Mouse (Mus musculus) left cerebral cortex, adult 2 months (tissue): Measurements from ENCODE around the gene Agtpbp1. TPM values are rescaled to one million over a fixed set of nuclear protein-coding genes. Genes with fewer than 3 reads are reported as not detected.

ENCODE experiments used
- DNase-seq, 2 experiments: peaks; one replicate each; pipeline ENCODE4 v3.0.0; 2021 to 2022; ENCODE audit warnings: low spot score in 2 of 2, mixed read lengths in 1 of 2; ENCODE audit errors: extremely low spot score in 1 of 2
- H3K27ac ChIP-seq: fragments of 200-600 bp; 2 replicates; pipeline ENCODE4 v1.8.1; 2022
- H3K4me3 ChIP-seq: fragments of 200-600 bp; 2 replicates; pipeline ENCODE4 v1.8.1; 2022
- CTCF ChIP-seq: fragments of 200-600 bp; IDR thresholded peaks from 2 replicates; pipeline ENCODE4 v1.8.1; 2022; ENCODE audit warnings: antibody characterized with exemption, mild to moderate bottlenecking, moderate library complexity
- intact Hi-C: fragments of 180-260 bp; cut with DNase I; formaldehyde crosslinking; loops from one replicate; pipeline ENCODE4 v1.15.1; 2025
- long read RNA-seq, 2 experiments: library from polyadenylated mRNA; stranded (forward); transcript quantifications; one replicate each; pipeline ENCODE4 v2.0.0; 2021; ENCODE audit warnings: borderline mapping rate in 2 of 2
- total RNA-seq, 2 experiments: library from RNA; stranded (reverse); gene quantifications; 2 replicates each; pipeline ENCODE4 v1.2.3; 2021

Agtpbp1 gene
- 100 to 1,000 TPM; 352 to 357 TPM for total RNA-seq
- long read RNA-seq, experiment 1, full-length matches to known transcripts = 23 of 197 reads
- long read RNA-seq, experiment 1, partial matches to known transcripts = 26 of 197 reads
- long read RNA-seq, experiment 1, other reads (novel, unspliced or antisense) = 148 of 197 reads
- long read RNA-seq, experiment 2, full-length matches to known transcripts = 25 of 133 reads
- long read RNA-seq, experiment 2, partial matches to known transcripts = 14 of 133 reads
- long read RNA-seq, experiment 2, other reads (novel, unspliced or antisense) = 94 of 133 reads

- TF ChIP-seq CTCF = no peak
- H3K27ac ChIP-seq = peak within 1 kb of the TSS; percentile 89
These were observed at the start of gene Agtpbp1, which contains the start of gene Naa35 for GRCm38 (mm10) chr13:59584947-59585647. Agtpbp1 (minus strand) TSS chr13:59585227. Naa35 (plus strand) TSS chr13:59585259.

DNA sequence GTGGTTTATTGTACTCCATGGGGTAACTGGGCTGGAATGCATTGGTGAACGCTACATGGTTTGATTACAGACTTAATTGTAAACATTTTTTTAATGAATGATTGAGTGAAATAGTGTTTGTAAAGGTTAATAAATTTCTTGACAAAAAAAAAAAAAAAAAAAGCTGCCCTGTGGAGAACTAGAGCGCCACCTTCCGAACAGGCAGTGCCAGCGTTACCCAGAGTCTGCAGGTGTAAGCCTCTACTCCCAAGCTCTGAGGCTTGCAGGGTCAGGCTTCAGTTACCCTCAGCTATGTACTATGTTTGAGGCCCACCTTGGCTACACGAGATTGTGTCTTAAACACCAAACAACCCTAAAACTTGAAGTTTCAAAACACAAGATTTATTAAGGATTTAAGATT is 49.6 kb upstream of the Agtpbp1 start:
- no peak overlapping the region for H3K27ac ChIP-seq
- intact Hi-C loops = no loop called here
- DNase-seq = no peak
- no peak overlapping the region for H3K4me3 ChIP-seq
- no peak for TF ChIP-seq CTCF

More at GRCm38 (mm10) chr13:59584947-59585647, at the start of gene Agtpbp1, which contains the start of gene Naa35:
- peak within 1 kb of the TSS; percentile 81 for H3K4me3 ChIP-seq
- intact Hi-C loops = loop anchor here (1.0 to 10.0 kb wide), 3 partner anchors 28 to 950 kb away; no protein-coding TSS in a partner anchor
- peak; percentile 100 for DNase-seq

DNA sequence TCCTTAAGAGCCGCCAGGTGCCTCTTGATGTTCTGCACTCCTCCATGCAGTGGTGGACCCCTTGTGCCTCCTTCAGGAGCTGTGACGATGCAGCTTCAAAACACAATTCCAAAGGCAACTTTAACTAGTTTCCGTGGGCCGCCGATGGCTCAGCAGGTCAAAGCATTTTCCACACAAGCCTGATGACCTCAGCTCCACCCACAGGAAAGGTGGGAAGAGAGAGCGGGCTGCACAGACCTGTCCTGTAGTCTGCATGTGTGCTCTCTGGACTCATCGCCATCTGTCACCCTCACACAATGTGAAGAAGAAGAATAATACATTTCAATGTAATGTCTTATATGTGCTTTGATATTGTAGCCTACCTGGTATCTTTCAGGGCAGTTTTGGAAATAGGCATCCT is 41.7 kb upstream of the Agtpbp1 start:
- Histone ChIP-seq H3K4me3 (no peak overlapping the region), H3K27ac (no peak overlapping the region)
- no peak for TF ChIP-seq CTCF
- DNase-seq = no peak
- intact Hi-C loops = no loop called here

DNA sequence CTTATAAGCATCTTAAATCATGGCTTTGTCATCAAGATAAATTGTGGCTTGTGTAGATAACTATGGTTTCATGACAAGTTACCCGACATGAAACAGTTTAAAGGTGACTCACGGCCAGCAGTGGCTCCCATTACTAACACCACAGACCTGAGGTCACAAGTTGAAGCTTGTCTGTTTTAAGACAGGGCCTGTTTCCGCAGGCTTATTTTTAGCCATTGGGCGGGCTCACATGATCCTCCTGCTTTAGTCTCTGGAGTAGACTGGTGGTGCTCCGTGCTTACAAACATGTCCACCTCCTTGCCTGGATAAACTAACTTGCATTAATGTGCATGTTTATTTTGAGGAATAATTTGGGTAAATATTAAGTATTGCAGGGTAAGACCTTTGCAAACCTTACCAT is 39.9 kb upstream of the Agtpbp1 start:
- Histone ChIP-seq H3K4me3 (no peak overlapping the region), H3K27ac (no peak overlapping the region)
- no peak for DNase-seq
- intact Hi-C loops = no loop called here
- no peak for TF ChIP-seq CTCF

DNA sequence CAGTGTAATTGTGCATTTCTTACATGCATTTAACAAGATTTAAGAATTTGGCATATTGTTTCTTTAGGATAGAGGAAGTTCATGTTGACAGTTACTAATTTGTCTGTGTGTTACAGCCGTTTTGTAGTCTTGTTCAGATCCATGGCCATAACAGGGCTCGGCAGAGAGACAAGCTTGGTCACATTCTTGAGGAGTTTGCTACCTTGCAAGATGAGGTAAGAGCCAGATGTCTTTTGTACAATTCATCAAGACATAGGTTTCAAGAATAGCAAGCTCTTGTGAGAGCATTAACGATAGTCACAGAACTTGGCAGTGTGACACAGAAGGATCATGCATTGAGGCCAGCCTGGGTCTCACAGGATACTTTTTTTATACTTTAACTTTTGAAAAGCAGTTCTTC is 39.4 kb upstream of the Agtpbp1 start:
- TF ChIP-seq CTCF = no peak
- no peak overlapping the region for H3K4me3 ChIP-seq
- H3K27ac ChIP-seq = no peak overlapping the region
- intact Hi-C loops = no loop called here
- DNase-seq = no peak

GRCm38 (mm10) chr13:59621643-59622489 is 36.8 kb upstream of the Agtpbp1 start:
- no peak overlapping the region for H3K27ac ChIP-seq
- TF ChIP-seq CTCF = no peak
- H3K4me3 ChIP-seq = no peak overlapping the region
- intact Hi-C loops = no loop called here
- DNase-seq = no peak

DNA sequence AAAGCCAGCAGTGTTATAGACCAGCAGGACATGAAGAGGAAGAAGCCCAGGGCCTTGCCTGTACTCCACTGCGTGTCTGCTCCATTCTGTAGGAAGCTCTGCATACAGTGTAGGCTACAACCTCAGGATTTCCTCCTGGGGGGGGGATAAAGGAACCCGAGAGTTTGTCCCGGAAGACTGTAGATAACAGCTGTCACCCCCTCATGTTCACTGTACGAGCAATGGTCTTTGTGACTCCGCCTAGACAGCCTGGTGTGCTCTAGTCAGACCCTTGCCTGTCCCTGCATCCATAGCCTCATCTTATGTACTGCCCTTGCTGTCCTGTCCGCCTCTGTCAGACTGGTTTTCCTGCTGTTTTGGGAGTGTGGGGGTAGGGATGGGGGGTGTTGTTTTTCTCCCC is 33.4 kb upstream of the Agtpbp1 start:
- Histone ChIP-seq H3K4me3 (no peak overlapping the region), H3K27ac (no peak overlapping the region)
- intact Hi-C loops = no loop called here
- TF ChIP-seq CTCF = no peak
- no peak for DNase-seq

GRCm38 (mm10) chr13:59615554-59615953 is 30.5 kb upstream of the Agtpbp1 start:
- no peak for DNase-seq
- intact Hi-C loops = no loop called here
- H3K4me3 ChIP-seq = no peak overlapping the region
- TF ChIP-seq CTCF = no peak
- H3K27ac ChIP-seq = no peak overlapping the region

DNA sequence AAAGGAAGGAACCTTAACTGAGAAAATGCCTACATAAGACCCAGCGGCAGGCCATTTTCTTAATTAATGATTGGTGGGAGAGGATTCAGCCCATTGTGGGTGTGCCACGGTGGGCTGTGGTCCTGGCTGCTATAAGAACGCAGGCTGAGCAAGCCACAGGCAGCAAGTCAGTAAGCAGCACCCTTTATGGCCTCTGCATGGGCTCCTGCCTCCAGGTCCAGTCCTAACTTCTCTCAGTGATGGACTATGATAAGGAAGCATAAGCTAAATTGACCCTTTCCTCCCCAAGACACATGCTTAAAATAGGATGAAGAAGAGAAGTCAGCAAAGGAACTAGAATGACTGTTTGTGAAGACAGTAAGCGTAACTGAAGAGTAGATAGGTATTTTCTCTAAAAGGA is 30.1 kb upstream of the Agtpbp1 start:
- TF ChIP-seq CTCF = no peak
- intact Hi-C loops = no loop called here

GRCm38 (mm10) chr13:59613868-59614267 is 28.8 kb upstream of the Agtpbp1 start:
- intact Hi-C loops = no loop called here
- Histone ChIP-seq H3K4me3 (no peak overlapping the region), H3K27ac (no peak overlapping the region)
- no peak for TF ChIP-seq CTCF
- no peak for DNase-seq

More for the DNA sequence above, 30.1 kb upstream of the Agtpbp1 start:
- Histone ChIP-seq H3K27ac (no peak overlapping the region), H3K4me3 (no peak overlapping the region)
- no peak for DNase-seq

GRCm38 (mm10) chr13:59610437-59610836 is 25.4 kb upstream of the Agtpbp1 start:
- Histone ChIP-seq H3K27ac (no peak overlapping the region), H3K4me3 (no peak overlapping the region)
- DNase-seq = no peak
- TF ChIP-seq CTCF = no peak
- intact Hi-C loops = no loop called here

GRCm38 (mm10) chr13:59609885-59610284 is 24.9 kb upstream of the Agtpbp1 start:
- H3K27ac ChIP-seq = no peak overlapping the region
- intact Hi-C loops = no loop called here
- no peak overlapping the region for H3K4me3 ChIP-seq
- no peak for TF ChIP-seq CTCF
- DNase-seq = no peak
